Comparison of ENCODE assay signal across 18 mouse cellular contexts in the genomic region with DNA sequence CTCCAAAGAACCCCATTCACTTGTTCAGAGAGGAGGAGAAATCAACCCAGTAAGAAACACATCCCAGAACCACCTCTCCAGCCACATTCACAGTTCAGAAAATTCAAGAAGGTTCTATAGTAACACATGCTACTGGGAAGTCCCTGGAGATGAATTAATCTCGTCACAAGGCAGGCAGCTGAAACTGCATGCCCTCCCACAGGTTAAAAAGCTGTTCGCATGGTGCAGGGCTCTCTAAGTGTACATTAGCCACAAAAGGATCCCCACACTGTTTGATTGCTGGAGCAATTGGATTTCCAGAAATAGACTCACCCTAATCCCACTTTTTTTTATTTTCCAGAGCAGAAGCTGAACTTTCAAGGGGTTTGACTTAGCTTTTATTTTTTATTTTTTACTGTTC.
DNase-seq lines count a peak whose midpoint lies in the region; ATAC-seq lines count a peak whose summit lies in the region.
"Had no signal": no experiment of that assay in that cellular context is flagged by ENCODE, and none has a peak within 500 bp of the region (broad histone marks: within the 10 kb centered on the region; RNA-seq: fewer than 3 reads in every experiment).

No protein-coding gene starts in this region.

- no peaks in the 10 kb centered on the region for H3K27me3 ChIP-seq in midbrain, embryonic 13.5 days
- H3K27me3 ChIP-seq in midbrain, embryonic 10.5 days (ENCODE audit: low read depth, poor library complexity, severe bottlenecking): no peaks in the 10 kb centered on the region
- H3K27me3 ChIP-seq in midbrain, embryonic 15.5 days (replicated peaks): no peaks in the 10 kb centered on the region
- H3K27me3 ChIP-seq in heart, embryonic 12.5 days (replicated peaks): no peaks in the 10 kb centered on the region
- H3K27me3 ChIP-seq: embryonic facial prominence, embryonic 15.5 days had no signal

- 46% methylated on average over 2 of the region's 2 CpGs for WGBS in midbrain, embryonic 13.5 days
- 77% methylated on average over 2 of the region's 2 CpGs for WGBS in midbrain, embryonic 10.5 days
- 32% methylated on average over 2 of the region's 2 CpGs for WGBS in midbrain, embryonic 15.5 days
- 49% methylated on average over 2 of the region's 2 CpGs for WGBS in heart, embryonic 12.5 days

- H3K36me3 ChIP-seq in midbrain, embryonic 13.5 days: no peaks in the 10 kb centered on the region
- no peaks in the 10 kb centered on the region for H3K36me3 ChIP-seq in midbrain, embryonic 10.5 days
- H3K36me3 ChIP-seq in midbrain, embryonic 15.5 days (replicated peaks): no peaks in the 10 kb centered on the region
- H3K36me3 ChIP-seq in heart, embryonic 12.5 days: no peaks in the 10 kb centered on the region
- H3K36me3 ChIP-seq: embryonic facial prominence, embryonic 15.5 days; forebrain, embryonic 10.5 days had no signal

- 0 out of 2 replicates have a peak, but pooled peaks cover 4% of the 10 kb centered on the region for H3K4me1 ChIP-seq in midbrain, embryonic 13.5 days (replicated peaks)
- H3K4me1 ChIP-seq in midbrain, embryonic 10.5 days: no peaks in the 10 kb centered on the region
- H3K4me1 ChIP-seq in midbrain, embryonic 15.5 days: peaks cover 8% of the 10 kb centered on the region; the same call in 1 of the 2 replicates
- no peaks in the 10 kb centered on the region for H3K4me1 ChIP-seq in heart, embryonic 12.5 days (replicated peaks)
- H3K4me1 ChIP-seq: embryonic facial prominence, embryonic 15.5 days; forebrain, embryonic 10.5 days had no signal

- no peak overlapping the region for H3K27ac ChIP-seq in midbrain, embryonic 13.5 days
- no peak overlapping the region for H3K27ac ChIP-seq in midbrain, embryonic 10.5 days (replicated peaks)
- peak overlapping the region; percentile 69; the same call in 1 of the 2 replicates for H3K27ac ChIP-seq in midbrain, embryonic 15.5 days
- H3K27ac ChIP-seq in heart, embryonic 12.5 days (ENCODE audit: poor library complexity, severe bottlenecking): no peak overlapping the region
- H3K27ac ChIP-seq: embryonic facial prominence, embryonic 15.5 days; forebrain, embryonic 10.5 days; heart, adult 2 months; hindbrain, embryonic 14.5 days had no signal

- intact Hi-C loops in heart, postnatal 36 days (cut with DNase I): no loop called here

- H3K4me3 ChIP-seq in midbrain, embryonic 13.5 days (replicated peaks): no peak overlapping the region
- no peak overlapping the region for H3K4me3 ChIP-seq in midbrain, embryonic 10.5 days
- no peak overlapping the region for H3K4me3 ChIP-seq in midbrain, embryonic 15.5 days
- no peak overlapping the region for H3K4me3 ChIP-seq in heart, embryonic 12.5 days
- H3K4me3 ChIP-seq: embryonic facial prominence, embryonic 15.5 days; erythroblast, embryonic 14.5 days; forebrain, embryonic 10.5 days; heart, adult 2 months had no signal

- peak; percentile 70 for DNase-seq in heart, adult 11 months
- no peak for DNase-seq in heart, postnatal 36 days
- no peak for DNase-seq in midbrain, embryonic 10.5 days (ENCODE audit: low spot score)
- no peak for DNase-seq in adipocyte (ENCODE audit: low spot score)
- DNase-seq: adrenal gland, postnatal 14 days; cerebellum, adult 2 months; cerebellum, postnatal 10 days; embryo, embryonic 11 days; gastrocnemius, postnatal 10 days; heart, adult 2 months had no signal

- no peak overlapping the region for H3K4me2 ChIP-seq in midbrain, embryonic 13.5 days (replicated peaks)
- no peak overlapping the region for H3K4me2 ChIP-seq in midbrain, embryonic 15.5 days
- no peak overlapping the region for H3K4me2 ChIP-seq in heart, embryonic 12.5 days
- H3K4me2 ChIP-seq: embryonic facial prominence, embryonic 15.5 days; heart, embryonic 11.5 days; hindbrain, embryonic 14.5 days had no signal

- H3K9me3 ChIP-seq in midbrain, embryonic 13.5 days: no peaks in the 10 kb centered on the region
- no peaks in the 10 kb centered on the region for H3K9me3 ChIP-seq in midbrain, embryonic 10.5 days (replicated peaks)
- no peaks in the 10 kb centered on the region for H3K9me3 ChIP-seq in midbrain, embryonic 15.5 days
- H3K9me3 ChIP-seq in heart, embryonic 12.5 days (replicated peaks): 0 out of 2 replicates have a peak, but pooled peaks cover 4% of the 10 kb centered on the region
- H3K9me3 ChIP-seq: embryonic facial prominence, embryonic 15.5 days; forebrain, embryonic 10.5 days had no signal

- H3K9ac ChIP-seq in midbrain, embryonic 13.5 days (replicated peaks): no peak overlapping the region
- H3K9ac ChIP-seq in midbrain, embryonic 15.5 days: no peak overlapping the region
- no peak overlapping the region for H3K9ac ChIP-seq in heart, embryonic 12.5 days
- H3K9ac ChIP-seq: embryonic facial prominence, embryonic 15.5 days; hindbrain, embryonic 14.5 days had no signal

- ATAC-seq in midbrain, embryonic 13.5 days: peak; percentile 34; the same call in 1 of the 2 replicates
- ATAC-seq in midbrain, embryonic 15.5 days (replicated peaks): peak; percentile 41
- no peak for ATAC-seq in heart, embryonic 12.5 days (ENCODE audit: insufficient number of reproducible peaks, low FRiP score)
